Mouse (Mus musculus) cerebral cortex, adult 2 months (tissue): ENCODE data around the gene Fam3b.

ENCODE experiments used
- WGBS: fragments of 180-500 bp; shearing (Covaris S2); methylation state at CpG from one replicate; pipeline ENCODE4 v1.1.7; 2018; 5-methylcytosine and 5-hydroxymethylcytosine counted together

The Fam3b gene

GRCm38 (mm10) chr16:97514099-97514940, at the start of gene Fam3b:
Fam3b (minus strand) TSS chr16:97514816.
- 67% methylated on average over 4 of the region's 4 CpGs for WGBS

GRCm38 (mm10) chr16:97544340-97544739, 29.7 kb upstream of the Fam3b start:
- WGBS = 88% methylated on average over 4 of the region's 4 CpGs

DNA sequence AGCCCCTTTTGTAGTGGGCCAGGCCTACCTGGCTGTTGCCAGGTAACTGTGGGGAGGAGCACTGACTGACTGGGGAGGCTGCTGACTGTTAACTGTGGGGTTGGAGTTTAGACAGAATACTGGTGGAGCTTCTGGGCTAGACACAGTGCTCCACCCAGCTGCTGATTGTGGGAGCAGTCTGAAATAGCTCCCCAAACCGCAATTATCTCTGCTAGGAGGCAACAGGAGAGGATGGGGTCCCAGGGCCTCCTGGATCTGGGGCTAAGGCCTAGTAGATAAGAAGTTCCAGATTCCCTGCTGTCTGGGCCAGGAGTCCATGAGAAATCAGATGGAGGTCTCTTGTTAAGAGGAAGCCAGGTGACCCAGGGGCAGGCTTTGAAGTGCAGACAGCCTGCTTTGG, 22.2 kb upstream of the Fam3b start:
- WGBS = 45% methylated on average over 1 of the region's 1 CpGs

DNA sequence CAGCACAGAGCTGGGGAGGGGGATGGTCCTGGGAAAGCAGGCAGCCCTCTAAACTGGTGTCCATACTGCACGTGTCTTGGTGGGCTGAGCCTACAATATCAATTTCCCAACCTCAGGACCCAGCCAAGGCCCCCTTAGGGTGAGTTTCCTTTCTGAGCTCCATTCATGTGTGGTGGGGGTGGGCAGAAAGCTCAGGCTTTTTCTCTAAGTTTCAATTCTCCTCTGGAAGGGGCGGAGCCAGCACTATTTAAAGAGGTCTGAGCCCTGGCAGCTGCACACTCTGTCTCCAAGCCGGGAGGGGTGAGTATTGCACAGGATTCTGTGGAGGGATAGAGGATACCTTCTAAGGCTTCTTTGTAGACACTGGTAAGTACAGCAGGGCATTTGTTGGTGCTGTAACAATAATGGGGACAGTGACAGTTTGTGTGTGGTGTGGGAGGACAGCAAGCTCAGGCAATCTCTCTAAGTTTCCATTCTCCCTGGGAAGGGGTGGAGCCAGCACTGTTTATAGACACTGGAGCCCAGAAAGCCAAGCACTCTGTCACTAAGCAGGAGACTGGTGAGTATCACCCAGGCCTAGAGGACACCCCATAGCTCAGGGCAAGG, 21.3 kb upstream of the Fam3b start:
- WGBS = 17% methylated on average over 3 of the region's 3 CpGs

DNA sequence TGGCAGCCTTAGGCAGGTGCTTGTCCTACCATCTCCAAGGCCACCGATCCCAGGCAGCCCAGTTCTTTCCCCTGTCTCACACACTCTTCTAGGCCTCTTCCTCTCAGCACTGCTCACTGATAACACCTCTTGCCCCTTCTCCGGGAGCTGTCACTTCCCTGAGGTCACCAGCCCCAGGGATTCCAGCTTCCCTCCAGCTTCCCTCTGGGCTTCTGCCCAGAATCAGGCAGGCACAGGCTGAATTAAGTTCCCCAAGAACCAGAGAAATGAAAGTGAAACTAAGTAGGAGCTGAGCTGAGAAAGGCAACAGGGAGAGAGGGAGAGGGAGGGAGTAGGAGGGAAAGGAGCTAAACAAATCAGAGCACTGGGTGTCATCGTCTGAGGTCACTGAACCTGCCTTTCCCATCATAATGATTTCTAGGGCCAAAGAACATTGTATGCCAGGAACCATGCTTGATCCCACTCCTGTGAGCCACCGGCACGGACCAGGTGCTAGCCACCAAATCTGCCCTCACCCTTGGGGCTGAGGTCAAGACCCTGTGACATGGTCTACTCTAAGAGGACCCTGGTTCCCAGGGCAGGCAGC, 20.4 kb upstream of the Fam3b start:
- 25% methylated on average over 5 of the region's 5 CpGs for WGBS

GRCm38 (mm10) chr16:97534448-97534847, 19.8 kb upstream of the Fam3b start:
- WGBS = 33% methylated on average over 1 of the region's 1 CpGs

DNA sequence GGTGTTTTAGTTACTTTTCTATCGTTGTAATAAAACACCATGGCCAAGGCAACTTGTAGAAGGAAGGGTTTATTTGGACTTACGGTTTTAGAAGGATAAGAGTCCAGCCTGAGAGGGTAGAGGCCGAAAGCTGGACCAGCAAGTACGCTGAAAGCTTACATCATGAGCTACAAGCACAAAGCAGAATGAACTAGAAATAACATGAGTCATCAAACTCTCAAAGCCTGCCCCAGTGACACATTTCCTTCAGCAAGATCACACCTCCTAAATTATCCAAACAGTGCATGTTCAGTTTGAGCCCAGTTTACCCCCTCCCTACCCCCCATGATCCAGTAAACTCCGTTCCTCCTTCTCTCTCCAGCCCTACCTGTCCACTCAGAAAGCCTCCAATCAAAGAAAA, 19.1 kb upstream of the Fam3b start:
- 77% methylated on average over 5 of the region's 5 CpGs for whole genome bisulfite sequencing

DNA sequence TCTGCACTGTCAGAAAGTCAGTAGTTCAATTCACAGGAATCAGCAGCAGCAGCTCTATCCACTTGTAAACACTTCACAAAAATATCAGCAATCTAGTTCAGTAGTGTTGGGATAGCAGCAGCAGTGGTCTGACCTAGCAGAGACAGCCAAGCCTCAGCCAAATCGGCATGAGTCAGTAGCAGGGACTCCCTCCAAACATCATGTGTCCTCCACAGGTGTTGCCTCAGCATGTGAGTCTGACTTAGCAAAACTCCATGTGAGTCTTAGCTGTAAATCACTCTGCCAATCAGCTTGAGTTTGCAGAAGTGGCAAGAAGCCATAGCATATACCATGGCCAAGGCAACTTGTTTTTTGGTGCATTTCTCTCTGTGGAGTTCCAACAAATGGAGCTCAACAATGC, 18.5 kb upstream of the Fam3b start:
- 80% methylated on average over 1 of the region's 1 CpGs for WGBS

- WGBS = 90% methylated on average over 2 of the region's 2 CpGs
Observed at GRCm38 (mm10) chr16:97529241-97529640, 14.6 kb upstream of the Fam3b start.

DNA sequence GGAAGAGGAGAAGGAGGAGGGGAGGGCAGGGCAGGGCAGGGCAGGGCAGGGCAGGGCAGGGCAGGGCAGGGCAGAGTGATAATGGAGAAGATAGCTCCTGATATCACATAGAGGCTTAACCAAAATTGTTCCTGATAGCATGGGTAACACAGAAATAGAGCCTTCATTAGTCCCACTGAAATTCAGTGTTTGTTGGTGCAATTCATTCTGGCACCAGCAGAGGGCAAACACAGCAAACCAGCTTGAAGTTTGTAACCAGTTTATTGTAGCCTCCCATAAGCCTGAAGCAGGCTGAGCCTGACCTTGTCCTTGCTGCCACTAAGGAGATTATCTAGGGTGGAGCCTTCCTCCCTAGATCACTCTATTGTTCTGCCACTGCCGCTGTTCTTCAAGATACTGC, 8.4 kb upstream of the Fam3b start:
- 23% methylated on average over 1 of the region's 1 CpGs for WGBS

GRCm38 (mm10) chr16:97521983-97522382, 7.4 kb upstream of the Fam3b start:
- 81% methylated on average over 6 of the region's 6 CpGs for WGBS

DNA sequence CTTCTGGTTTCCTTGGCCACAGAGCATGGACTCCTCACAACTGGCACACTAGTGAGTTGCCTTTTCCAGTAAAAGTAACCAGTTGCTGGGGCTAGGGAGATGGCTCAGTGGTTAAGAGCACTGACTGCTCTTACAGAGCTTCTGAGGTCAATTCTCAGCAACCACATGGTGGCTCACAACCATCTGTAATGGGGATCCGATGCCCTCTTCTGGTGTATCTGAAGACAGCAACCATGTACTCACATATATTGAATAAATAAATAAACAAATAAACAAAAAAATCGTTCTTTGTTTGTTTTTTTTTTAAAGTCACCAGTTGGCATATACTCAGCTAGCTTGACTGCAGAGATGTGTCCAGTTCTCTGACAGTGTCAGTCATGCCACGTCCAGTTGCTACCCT, 1.7 kb upstream of the Fam3b start:
- 85% methylated on average over 3 of the region's 3 CpGs for WGBS

DNA sequence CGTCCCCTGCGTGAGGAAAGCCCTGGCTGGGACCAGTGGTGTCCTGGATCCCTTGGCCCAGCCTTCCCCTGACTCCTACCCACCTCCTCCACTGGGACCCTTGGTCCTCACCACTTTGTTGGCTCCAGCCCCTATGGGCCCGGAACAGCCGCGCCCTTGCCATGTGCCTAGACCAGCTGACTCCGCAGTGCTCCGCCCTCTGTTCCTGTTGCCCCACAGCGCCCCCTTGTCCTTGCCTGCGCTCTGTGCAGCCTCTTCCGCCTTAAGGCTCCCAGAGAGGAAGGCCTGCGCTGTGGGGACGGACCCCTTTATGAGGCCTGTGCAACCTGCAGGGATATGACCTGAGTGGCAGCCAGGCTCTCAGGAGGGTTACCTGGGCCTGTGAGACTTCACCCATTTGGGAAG, 2.3 kb downstream of the Fam3b start:
- WGBS = 93% methylated on average over 12 of the region's 12 CpGs

- WGBS = 75% methylated on average over 5 of the region's 5 CpGs
Observed at GRCm38 (mm10) chr16:97510849-97511248, 3.8 kb downstream of the Fam3b start.

DNA sequence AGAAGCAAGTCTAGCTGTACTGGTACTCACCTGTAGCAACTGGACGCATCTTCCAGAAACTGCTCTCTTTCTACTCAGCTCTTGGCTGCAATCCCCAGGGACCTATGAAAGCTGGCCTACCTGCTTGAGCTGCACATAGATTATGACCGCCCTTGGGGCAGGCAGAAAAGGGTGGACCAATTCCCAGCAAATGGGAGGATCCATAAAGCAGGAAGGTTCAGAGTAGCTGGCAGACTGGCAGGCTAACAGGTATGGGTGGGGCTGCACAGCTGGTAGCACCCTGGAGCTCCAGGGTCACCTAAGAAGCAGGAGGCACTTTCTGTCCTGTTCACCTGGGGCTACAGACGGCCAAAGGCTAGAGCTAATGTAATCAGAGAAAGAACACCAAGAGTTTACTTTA, 9.8 kb downstream of the Fam3b start:
- WGBS = 88% methylated on average over 3 of the region's 3 CpGs

GRCm38 (mm10) chr16:97503849-97504248, 10.8 kb downstream of the Fam3b start:
- WGBS = 81% methylated on average over 3 of the region's 3 CpGs

GRCm38 (mm10) chr16:97500901-97501300, 13.7 kb downstream of the Fam3b start:
- 91% methylated on average over 7 of the region's 7 CpGs for WGBS

DNA sequence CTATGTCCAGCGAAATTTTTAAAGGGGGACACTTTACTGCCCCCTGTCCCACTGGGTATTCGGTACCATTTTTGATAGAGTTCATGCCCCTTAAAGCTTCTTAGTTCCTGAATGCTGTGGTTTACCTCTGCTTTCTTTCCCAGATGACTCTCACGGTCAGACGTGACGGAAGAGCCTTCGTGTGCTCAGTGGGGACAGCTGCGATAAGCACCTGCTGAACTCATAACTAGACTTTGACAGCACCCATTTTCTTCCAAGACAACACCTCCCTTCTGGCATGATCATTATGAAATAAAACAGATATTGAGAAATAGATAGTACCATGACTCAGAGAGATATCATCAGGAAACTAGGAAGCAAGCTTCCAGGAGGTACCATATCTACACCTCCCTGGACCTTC, 15.2 kb downstream of the Fam3b start:
- 97% methylated on average over 7 of the region's 7 CpGs for WGBS

DNA sequence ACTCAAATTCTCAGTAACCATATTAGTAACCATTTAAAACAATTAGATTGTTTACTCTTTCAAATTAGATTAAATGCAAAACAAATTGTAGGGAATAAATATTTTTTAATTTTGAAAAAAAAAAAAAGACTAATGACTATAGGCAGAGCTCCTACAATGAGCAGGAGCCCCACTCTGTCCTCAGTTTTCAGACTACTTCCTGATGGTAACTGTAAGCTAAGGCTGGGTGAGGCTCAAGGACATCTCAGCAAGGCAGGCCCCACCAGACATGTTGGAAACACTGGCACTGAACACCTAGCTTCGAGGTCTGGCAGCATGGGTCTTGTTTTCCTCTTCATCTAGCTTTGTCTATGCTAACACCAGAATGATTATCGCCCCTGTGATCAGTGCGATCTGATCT, 16.5 kb downstream of the Fam3b start:
- 90% methylated on average over 3 of the region's 3 CpGs for WGBS

DNA sequence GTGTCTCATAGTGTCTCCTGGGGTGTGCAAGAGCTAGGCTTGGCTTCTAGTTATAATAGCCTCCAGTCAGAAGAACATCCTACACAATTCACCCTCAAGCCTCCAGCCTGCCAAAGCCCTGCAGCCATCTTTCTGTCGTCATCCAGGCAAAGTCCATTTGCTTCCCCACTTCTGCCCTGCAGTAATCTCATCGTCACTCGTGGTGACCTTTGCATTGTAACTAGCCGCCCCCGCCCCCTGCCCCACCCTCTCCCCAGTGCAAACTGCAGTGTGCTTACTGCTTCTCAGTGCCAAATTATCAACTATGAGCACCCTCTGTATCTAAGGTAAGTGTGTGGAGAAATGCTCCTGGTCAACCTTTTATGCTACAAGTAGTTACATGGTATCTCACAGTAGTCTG, 16.9 kb downstream of the Fam3b start:
- 67% methylated on average over 5 of the region's 5 CpGs for WGBS

DNA sequence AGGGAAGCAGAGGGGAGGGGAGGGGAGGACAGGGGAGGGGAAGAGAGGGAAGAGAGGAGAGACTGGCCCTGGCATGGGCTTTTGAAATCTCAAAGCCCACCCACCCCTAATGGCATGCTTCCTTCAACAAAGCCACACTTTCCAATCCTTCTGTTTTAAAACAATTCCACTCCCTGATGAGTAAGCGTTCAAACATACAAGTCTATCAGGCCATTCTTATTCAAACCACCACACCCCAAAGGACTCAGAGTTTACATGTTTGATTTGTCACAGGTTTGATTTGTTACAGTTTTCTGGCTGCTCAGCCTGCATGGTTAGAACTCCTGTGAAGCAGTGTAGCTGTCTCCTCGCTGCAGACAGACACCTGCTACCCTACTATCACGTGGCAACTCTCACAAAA, 18.6 kb downstream of the Fam3b start:
- WGBS = 67% methylated on average over 3 of the region's 3 CpGs

DNA sequence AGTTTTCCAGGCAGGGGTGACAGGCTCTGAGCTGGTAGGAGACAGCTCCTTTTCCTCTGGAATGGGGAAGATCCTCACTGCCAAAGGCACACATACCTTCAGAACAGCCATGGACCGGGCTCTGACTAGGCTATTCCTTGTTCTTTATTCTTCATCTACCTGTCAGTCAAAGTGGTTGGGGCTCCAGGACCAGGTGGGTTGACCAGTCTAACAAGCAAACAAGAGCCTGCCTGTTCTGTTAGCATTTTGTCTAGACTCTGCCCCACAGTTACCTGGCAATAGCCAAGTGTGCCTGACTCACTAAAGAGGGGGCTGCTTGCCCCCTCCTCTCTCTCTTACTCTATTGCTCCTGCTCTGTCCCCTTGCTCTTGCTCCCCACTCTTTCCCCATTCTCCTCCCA, 22.2 kb downstream of the Fam3b start:
- 88% methylated on average over 1 of the region's 1 CpGs for WGBS

DNA sequence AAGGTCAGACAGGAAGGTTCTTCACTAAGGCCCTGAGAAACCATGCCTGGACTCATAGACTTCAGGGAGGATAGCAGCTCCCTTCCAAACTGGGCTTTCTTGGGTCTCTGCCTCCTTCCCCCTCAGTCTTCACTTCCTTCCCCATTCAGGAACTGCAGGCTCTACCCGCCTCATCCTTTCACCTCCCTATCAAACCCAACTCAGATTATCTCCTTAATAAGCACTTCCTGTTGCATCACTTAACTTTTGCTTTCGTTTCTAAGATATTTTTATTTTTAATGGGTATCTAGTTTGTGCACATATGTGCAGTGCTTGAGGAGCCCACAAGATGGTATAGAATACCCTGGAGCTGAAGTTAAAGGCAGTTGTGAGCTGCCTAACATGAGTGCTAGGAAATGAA, 36.0 kb downstream of the Fam3b start:
- WGBS = 69% methylated on average over 2 of the region's 2 CpGs
